Mouse (Mus musculus) kidney, embryonic 16.5 days (tissue): ENCODE data around the gene Snx10. TPM values are rescaled to one million over a fixed set of nuclear protein-coding genes. Genes with fewer than 3 reads are reported as not detected.
"Not testable (repeated sequence)": the region's sequence is repeated elsewhere in the genome, so short reads cannot be mapped to it uniquely, and the experiment has no call there.

ENCODE experiments used
- ATAC-seq: fragments of 200-750 bp; cut with Nextera tagmentation; 2 replicates; pipeline ENCODE4 v1.8.0; 2017; ENCODE audit warnings: moderate TSS enrichment; ENCODE audit not compliant: low FRiP score, low TSS enrichment
- H3K27ac ChIP-seq: fragments of 300-500 bp; sonication (generic); 2 replicates; pipeline ENCODE4 v1.5.1; 2014; ENCODE audit warnings: low read length
- H3K27me3 ChIP-seq: fragments of 300-500 bp; sonication (generic); 2 replicates; pipeline ENCODE4 v1.6.1; 2014; ENCODE audit warnings: low read length, control low read depth, mixed read lengths; ENCODE audit not compliant: insufficient read depth
- H3K36me3 ChIP-seq: fragments of 300-500 bp; sonication (generic); 2 replicates; pipeline ENCODE4 v1.6.1; 2014; ENCODE audit warnings: low read length, control low read depth, mixed read lengths; ENCODE audit not compliant: insufficient read depth
- H3K4me1 ChIP-seq: fragments of 300-500 bp; sonication (generic); 2 replicates; pipeline ENCODE4 v1.6.1; 2014; ENCODE audit warnings: low read length, control low read depth, mixed read lengths; ENCODE audit not compliant: insufficient read depth
- H3K4me2 ChIP-seq: fragments of 300-500 bp; sonication (generic); replicated peaks from 2 replicates; pipeline ENCODE4 v1.6.1; 2014; ENCODE audit warnings: low read depth, low read length
- H3K4me3 ChIP-seq: fragments of 300-500 bp; sonication (generic); 2 replicates; pipeline ENCODE4 v1.5.1; 2014; ENCODE audit warnings: mild to moderate bottlenecking, low read length
- H3K9ac ChIP-seq: fragments of 300-500 bp; sonication (generic); replicated peaks from 2 replicates; pipeline ENCODE4 v1.6.1; 2014; ENCODE audit warnings: low read length
- H3K9me3 ChIP-seq: fragments of 300-500 bp; sonication (generic); 2 replicates; pipeline ENCODE4 v1.6.1; 2016; ENCODE audit warnings: low read length, control low read depth
- WGBS: fragments of 180-500 bp; shearing (Covaris S2); extraction: QIAGEN DNeasy Blood & Tissue Kit; methylation state at CpG from one replicate; pipeline ENCODE4 v1.1.7; 2014; 5-methylcytosine and 5-hydroxymethylcytosine counted together
- polyA plus RNA-seq: library from polyadenylated mRNA; unstranded; fragments of >200 nt; fragmentation: Nextera tagmentation; extraction: Ambion mirVana; gene quantifications from 2 replicates; pipeline ENCODE4 v1.2.1, GENCODE M21; 2015

Gene Snx10
- polyA plus RNA-seq = 16.1 and 16.7 TPM in 2 replicates

DNA sequence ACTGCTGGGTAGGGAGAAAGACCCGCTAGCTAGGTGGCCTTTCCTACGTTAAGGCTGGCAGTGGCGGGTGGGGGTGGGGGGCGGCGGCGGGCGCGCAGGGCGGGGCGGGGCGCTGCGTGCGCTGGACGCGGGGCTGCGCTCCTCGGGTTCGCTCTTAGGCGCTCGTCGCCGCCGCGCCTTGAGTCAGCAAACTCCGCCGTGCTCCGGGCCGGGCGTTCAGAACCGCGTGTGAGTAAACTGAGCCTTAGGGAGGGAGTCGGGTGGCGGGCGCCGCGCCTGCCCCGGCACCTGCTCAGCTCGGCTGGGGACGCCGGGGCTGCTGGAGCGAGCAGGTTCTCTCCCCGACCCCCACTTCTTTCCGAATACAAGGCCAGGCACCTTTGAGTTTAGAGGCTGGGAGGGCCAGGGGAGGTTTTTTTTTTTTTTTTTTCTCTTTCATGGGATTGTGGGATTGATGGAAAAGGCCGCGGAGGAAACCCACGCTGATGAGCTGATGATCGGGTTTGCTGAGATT is at the start of gene Snx10:
Snx10 (plus strand) TSS at position 95 of the 514 bp plus-strand sequence.
- H3K9ac ChIP-seq = peak within 1 kb of the TSS; percentile 79
- peak; percentile 67; the same call in 1 of the 2 replicates for ATAC-seq
- no peaks in the 10 kb centered on the region for H3K9me3 ChIP-seq
- peaks cover 10% of the 10 kb centered on the region for H3K4me1 ChIP-seq
- H3K27me3 ChIP-seq = no peaks in the 10 kb centered on the region
- 0 out of 2 replicates have a peak within 1 kb of the TSS, but pooled peaks have one; percentile 34 for H3K27ac ChIP-seq
- H3K36me3 ChIP-seq = no peaks in the 10 kb centered on the region
- peak within 1 kb of the TSS; percentile 96 for H3K4me2 ChIP-seq
- peak within 1 kb of the TSS; percentile 75 for H3K4me3 ChIP-seq
- WGBS = under 1% methylated on average over 31 of the region's 47 CpGs

DNA sequence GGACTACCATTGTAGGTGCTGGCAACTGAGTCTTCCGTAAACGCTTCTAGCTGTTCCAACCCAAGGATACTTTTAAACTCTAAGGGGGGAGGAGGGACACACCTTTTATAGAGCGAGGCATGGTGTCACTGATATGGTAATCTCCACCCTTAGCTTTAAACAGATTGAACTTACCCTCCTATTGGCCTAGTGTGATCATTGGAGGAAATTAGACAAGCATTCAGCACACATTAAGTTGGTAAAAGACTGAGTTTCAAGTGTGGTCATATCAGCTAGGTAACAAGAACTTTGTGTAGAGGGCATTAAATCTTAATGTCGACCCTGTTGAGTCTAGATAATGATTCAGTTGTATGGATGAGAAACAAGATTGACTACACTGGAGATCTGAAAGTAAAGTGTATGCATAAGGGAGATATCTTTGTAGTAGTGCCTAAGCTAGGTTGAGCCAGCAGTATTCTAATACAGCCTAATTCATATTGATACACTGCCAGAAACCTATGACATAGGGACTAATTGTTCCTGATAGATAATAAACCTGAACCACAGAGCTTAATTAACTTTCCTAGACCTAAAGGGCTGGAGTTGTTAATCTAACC is 44.5 kb upstream of the Snx10 start:
- Histone ChIP-seq H3K4me1 (no peaks in the 10 kb centered on the region), H3K27me3 (no peaks in the 10 kb centered on the region), H3K4me3 (no peak overlapping the region), H3K27ac (no peak overlapping the region), H3K36me3 (peaks cover 58% of the 10 kb centered on the region), H3K9me3 (no peaks in the 10 kb centered on the region), H3K9ac (no peak overlapping the region), H3K4me2 (no peak overlapping the region)
- no peak for ATAC-seq
- WGBS = 90% methylated on average over 4 of the region's 4 CpGs

DNA sequence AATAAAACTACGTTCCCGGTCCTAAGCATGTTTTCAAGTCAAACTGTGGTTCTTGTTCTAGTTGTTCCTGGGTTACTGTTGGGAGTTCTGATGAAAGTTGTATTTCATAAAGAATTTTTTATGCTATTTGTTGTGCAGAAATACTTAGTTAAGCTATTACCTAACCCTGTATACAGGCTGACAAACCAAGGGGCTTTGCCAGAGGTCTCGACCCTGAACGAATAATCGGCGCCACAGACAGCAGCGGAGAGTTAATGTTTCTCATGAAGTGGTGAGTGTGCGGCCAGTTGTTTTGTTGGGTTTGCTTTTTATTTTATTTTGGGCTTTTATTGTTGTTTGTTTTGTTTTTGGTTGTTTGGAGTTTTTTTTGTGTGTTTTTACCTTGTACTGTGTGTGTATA is 42.2 kb upstream of the Snx10 start:
- H3K4me2 ChIP-seq = no peak overlapping the region
- H3K9ac ChIP-seq = no peak overlapping the region
- ATAC-seq = no peak
- WGBS = 82% methylated on average over 8 of the region's 8 CpGs
- H3K27ac ChIP-seq = 0 out of 2 replicates have a peak overlapping the region, but pooled peaks have one; percentile 34
- H3K9me3 ChIP-seq = no peaks in the 10 kb centered on the region
- H3K27me3 ChIP-seq = no peaks in the 10 kb centered on the region
- no peak overlapping the region for H3K4me3 ChIP-seq
- H3K4me1 ChIP-seq = no peaks in the 10 kb centered on the region
- peaks cover 48% of the 10 kb centered on the region for H3K36me3 ChIP-seq

DNA sequence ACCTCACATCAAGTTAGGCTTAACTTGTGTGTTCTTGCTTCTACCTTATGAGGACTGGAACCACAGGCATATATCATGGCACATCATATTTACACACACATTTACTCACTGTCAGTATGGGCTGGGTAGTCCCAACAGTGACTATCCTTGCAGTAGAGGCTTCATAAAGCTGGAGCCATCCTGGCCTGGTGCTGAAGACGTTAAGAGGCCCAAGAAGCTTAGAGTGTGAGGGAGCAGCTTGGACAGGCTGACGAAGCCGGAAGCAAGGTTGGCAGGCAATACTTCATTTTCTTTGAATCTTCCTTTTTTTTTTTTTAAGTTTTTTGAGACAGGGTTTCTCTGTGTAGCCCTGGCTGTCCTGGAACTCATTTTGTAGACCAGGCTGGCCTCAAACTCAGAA is 39.8 kb upstream of the Snx10 start:
- WGBS = 95% methylated on average over 3 of the region's 3 CpGs
- Histone ChIP-seq H3K9me3 (0 out of 2 replicates have a peak, but pooled peaks cover 10% of the 10 kb centered on the region), H3K4me1 (no peaks in the 10 kb centered on the region), H3K4me3 (no peak overlapping the region), H3K27ac (no peak overlapping the region), H3K4me2 (no peak overlapping the region), H3K9ac (no peak overlapping the region), H3K27me3 (no peaks in the 10 kb centered on the region), H3K36me3 (peaks cover 40% of the 10 kb centered on the region)
- no peak for ATAC-seq

DNA sequence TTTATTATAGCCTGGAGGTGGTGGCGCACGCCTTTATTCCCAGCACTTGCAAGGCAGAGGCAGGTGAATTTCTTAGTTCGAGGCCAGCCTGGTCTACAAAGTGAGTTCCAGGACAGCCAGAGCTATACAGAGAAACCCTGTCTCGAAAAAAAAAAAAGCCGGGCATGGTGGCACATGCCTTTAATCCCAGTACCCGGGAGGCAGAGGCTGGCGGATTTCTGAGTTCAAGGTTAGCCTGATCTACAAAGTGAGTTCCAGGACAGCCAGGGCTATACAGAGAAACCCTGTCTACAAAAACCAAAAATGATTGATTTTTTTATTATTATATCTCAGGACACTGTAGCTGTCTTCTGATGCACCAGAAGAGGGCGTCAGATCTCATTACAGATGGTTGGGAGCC is 39.1 kb upstream of the Snx10 start:
- peaks cover 33% of the 10 kb centered on the region for H3K36me3 ChIP-seq
- ATAC-seq, H3K4me1 ChIP-seq: not testable (repeated sequence)

DNA sequence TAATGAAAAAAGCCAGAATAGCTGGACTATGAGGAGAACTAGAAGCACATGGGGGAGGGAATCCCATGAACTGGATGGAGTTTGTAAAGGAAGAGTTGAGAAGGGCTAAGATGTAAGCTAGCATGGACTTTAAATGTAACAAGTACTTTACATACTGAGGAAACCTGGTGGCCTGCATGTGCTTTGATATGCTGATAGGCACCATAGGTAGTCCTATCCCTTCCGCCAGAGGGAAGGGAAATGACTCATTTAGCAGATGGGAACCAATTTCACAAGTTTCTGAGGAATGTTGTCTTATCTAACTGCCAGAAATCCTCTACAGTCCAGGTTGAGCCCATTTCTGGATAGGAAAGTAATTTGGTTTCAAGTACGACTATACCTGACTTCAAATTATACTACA is 38.1 kb upstream of the Snx10 start:
- Histone ChIP-seq H3K27ac (no peak overlapping the region), H3K9ac (no peak overlapping the region), H3K27me3 (no peaks in the 10 kb centered on the region), H3K9me3 (0 out of 2 replicates have a peak, but pooled peaks cover 10% of the 10 kb centered on the region), H3K4me1 (no peaks in the 10 kb centered on the region), H3K4me2 (no peak overlapping the region), H3K4me3 (no peak overlapping the region), H3K36me3 (peaks cover 23% of the 10 kb centered on the region)
- no peak for ATAC-seq
- WGBS = 48% methylated on average over 2 of the region's 2 CpGs

More for the DNA sequence above, 39.1 kb upstream of the Snx10 start:
- H3K27ac ChIP-seq, H3K4me3 ChIP-seq, H3K27me3 ChIP-seq, H3K9ac ChIP-seq, H3K4me2 ChIP-seq, H3K9me3 ChIP-seq: not testable (repeated sequence)
- 91% methylated on average over 8 of the region's 8 CpGs for WGBS

DNA sequence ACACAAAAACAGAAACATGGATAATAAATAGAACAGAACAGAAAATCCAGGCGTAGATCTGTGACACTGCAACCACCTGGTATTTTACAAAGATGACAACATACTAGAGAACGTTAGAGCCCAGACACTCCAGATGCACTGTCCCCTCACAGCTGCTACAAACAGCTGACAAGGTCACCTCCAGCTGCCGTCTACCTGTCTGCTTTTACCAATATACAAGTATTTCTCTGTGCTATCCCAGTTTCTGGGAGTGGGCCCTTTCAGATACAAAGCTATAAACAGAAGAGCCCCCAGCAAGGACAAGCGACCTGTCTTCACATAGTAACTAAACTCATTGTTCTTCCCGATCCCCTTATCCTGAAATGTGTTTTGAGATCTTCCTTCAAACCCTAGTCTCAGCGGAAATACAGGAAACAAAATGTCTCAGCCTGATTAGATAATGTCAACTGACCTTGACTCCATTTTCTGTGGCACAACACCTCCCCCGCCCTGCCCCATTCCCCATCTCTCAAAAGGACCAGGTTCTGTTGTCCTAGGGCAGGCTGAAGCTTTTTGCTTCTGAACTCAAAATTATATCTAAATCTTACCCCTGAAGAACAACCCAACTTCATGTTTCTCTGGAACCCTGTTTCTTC is 37.5 kb upstream of the Snx10 start:
- no peak overlapping the region for H3K4me2 ChIP-seq
- no peaks in the 10 kb centered on the region for H3K4me1 ChIP-seq
- no peaks in the 10 kb centered on the region for H3K27me3 ChIP-seq
- ATAC-seq = no peak
- H3K4me3 ChIP-seq = no peak overlapping the region
- H3K9ac ChIP-seq = no peak overlapping the region
- H3K27ac ChIP-seq = no peak overlapping the region
- WGBS = 64% methylated on average over 7 of the region's 7 CpGs
- H3K36me3 ChIP-seq = peaks cover 19% of the 10 kb centered on the region
- H3K9me3 ChIP-seq = 0 out of 2 replicates have a peak, but pooled peaks cover 10% of the 10 kb centered on the region

DNA sequence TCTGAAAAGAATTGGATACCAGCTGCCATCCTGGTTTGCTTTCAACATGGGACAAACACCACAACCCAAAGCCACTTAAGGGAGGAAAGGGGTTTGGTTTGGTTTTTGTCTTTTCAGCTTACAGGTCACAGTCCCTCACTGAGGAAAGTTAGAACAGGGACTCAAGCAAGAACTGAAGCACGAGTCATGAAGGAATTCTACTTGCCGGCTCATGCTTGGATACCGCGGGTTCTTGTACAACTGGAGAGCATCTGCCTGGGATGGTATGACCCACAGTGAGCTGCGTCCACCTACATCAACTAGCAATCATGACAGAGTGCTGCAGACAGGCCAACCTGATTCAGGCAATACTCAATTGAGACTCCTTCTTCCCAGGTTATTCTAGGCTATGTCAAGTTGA is 37.0 kb upstream of the Snx10 start:
- no peak overlapping the region for H3K9ac ChIP-seq
- H3K4me2 ChIP-seq = no peak overlapping the region
- H3K27ac ChIP-seq = no peak overlapping the region
- WGBS = 84% methylated on average over 5 of the region's 5 CpGs
- no peaks in the 10 kb centered on the region for H3K27me3 ChIP-seq
- H3K4me1 ChIP-seq = no peaks in the 10 kb centered on the region
- H3K9me3 ChIP-seq = 0 out of 2 replicates have a peak, but pooled peaks cover 10% of the 10 kb centered on the region
- no peak for ATAC-seq
- H3K36me3 ChIP-seq = peaks cover 14% of the 10 kb centered on the region
- H3K4me3 ChIP-seq = no peak overlapping the region

DNA sequence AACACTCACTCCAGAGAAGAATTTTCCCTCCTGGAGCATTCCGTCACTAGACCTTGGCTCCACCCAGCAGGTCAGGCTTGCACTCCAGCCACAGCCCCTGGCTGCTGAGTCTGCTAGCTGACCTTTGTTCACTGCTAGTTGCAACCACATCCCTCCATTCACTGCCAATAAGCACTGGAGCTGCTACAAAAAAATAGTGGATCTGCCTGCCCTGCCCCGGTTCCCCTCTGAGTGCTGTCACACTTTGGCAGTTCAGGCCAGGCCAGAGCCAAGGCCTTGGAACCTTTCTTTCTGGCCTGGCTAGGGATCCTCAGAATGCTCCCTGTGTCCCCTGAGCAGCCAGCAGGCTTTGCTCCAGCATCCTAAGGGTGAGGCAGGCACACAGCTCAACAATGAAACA is 33.9 kb upstream of the Snx10 start:
- Histone ChIP-seq H3K4me3 (no peak overlapping the region), H3K9ac (no peak overlapping the region), H3K9me3 (0 out of 2 replicates have a peak, but pooled peaks cover 10% of the 10 kb centered on the region), H3K4me1 (no peaks in the 10 kb centered on the region), H3K36me3 (no peaks in the 10 kb centered on the region), H3K27ac (no peak overlapping the region), H3K4me2 (no peak overlapping the region), H3K27me3 (no peaks in the 10 kb centered on the region)
- 48% methylated on average over 2 of the region's 2 CpGs for whole genome bisulfite sequencing
- ATAC-seq = 0 out of 2 replicates have a peak, but pooled peaks have one; percentile 31
